ENCODE assay signal across 21 mouse cellular contexts in the genomic region with DNA sequence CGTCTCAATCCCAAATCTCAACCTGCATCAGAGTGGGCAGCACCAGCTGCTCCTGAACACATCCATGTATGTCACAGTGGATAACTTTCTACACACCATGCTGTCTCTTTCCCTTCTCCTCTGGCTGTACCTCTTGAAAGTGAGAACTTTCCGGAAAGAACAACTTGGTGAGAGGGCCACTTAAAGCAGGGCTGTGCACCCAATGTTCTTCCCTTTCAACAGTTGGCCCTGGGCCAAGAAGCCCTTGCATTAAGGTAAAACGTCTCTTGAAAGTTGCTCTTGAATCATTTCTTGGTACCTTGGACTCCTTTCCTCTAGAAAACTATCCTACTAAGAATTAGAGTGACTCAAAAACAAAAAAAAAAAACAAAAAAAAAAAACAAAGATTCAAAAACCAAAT.
"Had no signal": no experiment of that assay in that cellular context is flagged by ENCODE, and none has a peak within 500 bp of the region (broad histone marks: within the 10 kb centered on the region; RNA-seq: fewer than 3 reads in every experiment).

No protein-coding gene starts in this region.

- H3K4me2 ChIP-seq: liver, embryonic 13.5 days; midbrain, embryonic 13.5 days; neural tube, embryonic 12.5 days; neural tube, embryonic 15.5 days had no signal

- H3K4me1 ChIP-seq: liver, embryonic 13.5 days; megakaryocyte, embryonic 14.5 days; midbrain, embryonic 10.5 days; midbrain, embryonic 13.5 days; neural tube, embryonic 12.5 days; neural tube, embryonic 15.5 days had no signal

- ATAC-seq: intestine, postnatal 0 days; midbrain, embryonic 13.5 days had no signal

- H3K36me3 ChIP-seq: liver, embryonic 13.5 days; midbrain, embryonic 10.5 days; midbrain, embryonic 13.5 days; neural tube, embryonic 12.5 days; neural tube, embryonic 15.5 days had no signal

- H3K9me3 ChIP-seq: liver, embryonic 13.5 days; midbrain, embryonic 10.5 days; midbrain, embryonic 13.5 days; neural tube, embryonic 12.5 days; neural tube, embryonic 15.5 days had no signal

- H3K27me3 ChIP-seq: liver, embryonic 13.5 days; megakaryocyte, embryonic 14.5 days; midbrain, embryonic 13.5 days; neural tube, embryonic 12.5 days; neural tube, embryonic 15.5 days had no signal

- H3K27ac ChIP-seq: kidney, postnatal 0 days; layer of hippocampus, adult 2 months; left cerebral cortex, adult 2 months; liver, embryonic 13.5 days; macrophage; midbrain, embryonic 10.5 days; midbrain, embryonic 13.5 days; neural tube, embryonic 12.5 days; neural tube, embryonic 15.5 days; stomach, postnatal 0 days had no signal

- H3K9ac ChIP-seq: liver, embryonic 13.5 days; midbrain, embryonic 13.5 days; neural tube, embryonic 12.5 days; neural tube, embryonic 15.5 days had no signal

- H3K4me3 ChIP-seq: layer of hippocampus, adult 2 months; left cerebral cortex, adult 2 months; liver, embryonic 13.5 days; megakaryocyte, embryonic 14.5 days; midbrain, embryonic 10.5 days; midbrain, embryonic 13.5 days; neural tube, embryonic 12.5 days; neural tube, embryonic 15.5 days had no signal

- DNase-seq: kidney, adult 2 months; kidney, postnatal 25 days; layer of hippocampus, adult 9-11 months; liver, embryonic 13.5 days; right cerebral cortex, adult 18-20 months; right cerebral cortex, postnatal 14 days; right cerebral cortex, postnatal 4 days; thymus, adult 2 months; thymus, postnatal 14 days; thymus, postnatal 4 days had no signal
